Mouse (Mus musculus) ovary, postnatal 36 days (tissue): ENCODE results near the gene Rpl23.

Experiments used
- DNase-seq: peaks from one replicate; pipeline ENCODE4 v3.0.0; 2022; ENCODE audit warnings: low spot score, mixed read lengths

Rpl23 gene

GRCm38 (mm10) chr11:97813746-97814515 is 31.7 kb upstream of the Rpl23 start:
- DNase-seq = no peak

DNA sequence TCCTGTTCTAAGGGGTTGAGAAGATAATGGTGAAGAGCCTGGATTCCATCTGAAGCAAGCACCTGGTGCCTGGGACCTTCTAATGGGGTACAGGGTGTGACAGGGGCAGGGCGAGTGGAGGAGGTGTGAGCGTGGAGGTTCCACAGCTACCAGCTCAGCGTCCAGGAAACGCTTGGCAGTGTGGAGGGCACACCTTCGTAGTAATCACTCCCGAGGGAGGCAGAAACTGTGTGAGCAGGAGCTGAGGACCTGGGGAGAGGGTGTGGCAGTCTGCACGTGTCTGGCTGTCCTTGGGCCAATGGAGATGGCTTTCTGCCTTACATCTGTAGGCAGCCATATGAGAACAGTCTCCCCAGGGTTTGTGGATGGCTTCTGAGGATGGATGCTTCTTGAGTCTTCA is 30.8 kb upstream of the Rpl23 start:
- DNase-seq = no peak

GRCm38 (mm10) chr11:97812491-97812921 is 30.3 kb upstream of the Rpl23 start:
- DNase-seq = no peak

GRCm38 (mm10) chr11:97811569-97812362 is 29.5 kb upstream of the Rpl23 start:
- DNase-seq = no peak

- no peak for DNase-seq
Measured at GRCm38 (mm10) chr11:97810970-97811369, 28.7 kb upstream of the Rpl23 start.

- no peak for DNase-seq
Measured at GRCm38 (mm10) chr11:97810356-97810755, 28.1 kb upstream of the Rpl23 start.

- DNase-seq = no peak
Measured at GRCm38 (mm10) chr11:97809235-97810121, 27.2 kb upstream of the Rpl23 start.

- DNase-seq = no peak
Measured at GRCm38 (mm10) chr11:97808621-97809234, 26.5 kb upstream of the Rpl23 start.

DNA sequence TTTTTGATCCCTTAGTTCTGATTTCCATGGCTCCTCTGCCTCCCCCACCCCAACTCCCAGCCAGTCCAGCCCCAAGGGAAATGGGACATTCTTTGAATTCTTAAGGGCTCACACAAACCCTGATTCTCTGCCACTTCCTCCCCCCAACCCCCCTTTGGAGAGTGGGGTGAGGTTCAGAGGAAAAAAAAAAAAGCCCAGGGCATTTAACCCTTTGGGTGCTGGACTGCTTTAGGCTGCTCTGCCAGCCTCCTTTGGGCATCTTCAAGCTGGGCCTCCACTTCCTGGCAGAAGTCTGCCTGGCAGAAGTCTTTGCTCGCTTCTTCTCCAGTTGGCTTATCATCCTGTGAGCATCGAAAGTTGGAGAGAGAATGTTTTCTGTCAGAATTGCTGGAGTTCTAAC is 25.9 kb upstream of the Rpl23 start:
- DNase-seq = no peak

DNA sequence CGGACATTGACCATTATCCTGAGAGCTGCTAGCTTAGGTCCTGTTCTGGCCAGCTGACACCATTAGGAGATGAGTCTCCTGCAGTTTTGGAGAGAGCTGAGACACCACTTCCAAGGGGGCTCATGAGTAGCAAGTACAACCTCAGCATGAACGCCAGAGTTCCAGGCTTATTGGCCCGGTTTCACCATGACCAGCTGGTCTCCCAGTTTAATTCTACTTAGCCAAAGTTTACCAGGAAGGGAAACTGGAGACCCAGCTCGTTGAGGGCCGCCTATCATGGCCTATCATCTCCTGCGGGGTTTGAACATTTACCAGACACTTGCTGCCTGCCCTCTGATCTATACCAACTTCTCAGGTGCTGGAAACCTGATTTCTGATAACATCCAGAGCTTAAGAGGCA is 25.4 kb upstream of the Rpl23 start:
- DNase-seq = no peak

- no peak for DNase-seq
Measured at GRCm38 (mm10) chr11:97806613-97806964, 24.4 kb upstream of the Rpl23 start.

- no peak for DNase-seq
Measured at GRCm38 (mm10) chr11:97805662-97806612, 23.7 kb upstream of the Rpl23 start.

- no peak for DNase-seq
Measured at GRCm38 (mm10) chr11:97804841-97805661, 22.8 kb upstream of the Rpl23 start.

DNA sequence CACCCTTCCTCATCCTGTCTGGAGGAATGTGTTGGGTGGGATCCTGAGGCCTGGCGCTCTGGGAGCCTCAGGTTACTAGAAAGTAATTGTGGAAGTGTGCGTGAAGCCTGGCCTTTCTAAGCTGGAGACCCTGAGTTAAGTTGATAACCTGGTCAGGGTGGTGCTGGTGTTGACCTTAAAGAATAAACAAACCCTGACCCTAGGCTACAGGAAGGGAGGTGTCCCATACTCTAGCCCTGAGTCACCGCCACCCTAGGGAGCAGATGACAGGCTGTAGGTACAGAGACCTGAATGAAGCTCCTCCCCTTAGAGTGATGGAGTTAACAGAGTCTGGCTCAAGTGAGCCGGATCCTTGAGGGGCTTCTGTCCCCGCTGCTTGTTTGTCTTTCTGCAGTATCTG is 21.6 kb upstream of the Rpl23 start:
- DNase-seq = no peak

GRCm38 (mm10) chr11:97802495-97802894 is 20.3 kb upstream of the Rpl23 start:
- no peak for DNase-seq

- no peak for DNase-seq
Measured at GRCm38 (mm10) chr11:97802194-97802470, 19.9 kb upstream of the Rpl23 start.

DNA sequence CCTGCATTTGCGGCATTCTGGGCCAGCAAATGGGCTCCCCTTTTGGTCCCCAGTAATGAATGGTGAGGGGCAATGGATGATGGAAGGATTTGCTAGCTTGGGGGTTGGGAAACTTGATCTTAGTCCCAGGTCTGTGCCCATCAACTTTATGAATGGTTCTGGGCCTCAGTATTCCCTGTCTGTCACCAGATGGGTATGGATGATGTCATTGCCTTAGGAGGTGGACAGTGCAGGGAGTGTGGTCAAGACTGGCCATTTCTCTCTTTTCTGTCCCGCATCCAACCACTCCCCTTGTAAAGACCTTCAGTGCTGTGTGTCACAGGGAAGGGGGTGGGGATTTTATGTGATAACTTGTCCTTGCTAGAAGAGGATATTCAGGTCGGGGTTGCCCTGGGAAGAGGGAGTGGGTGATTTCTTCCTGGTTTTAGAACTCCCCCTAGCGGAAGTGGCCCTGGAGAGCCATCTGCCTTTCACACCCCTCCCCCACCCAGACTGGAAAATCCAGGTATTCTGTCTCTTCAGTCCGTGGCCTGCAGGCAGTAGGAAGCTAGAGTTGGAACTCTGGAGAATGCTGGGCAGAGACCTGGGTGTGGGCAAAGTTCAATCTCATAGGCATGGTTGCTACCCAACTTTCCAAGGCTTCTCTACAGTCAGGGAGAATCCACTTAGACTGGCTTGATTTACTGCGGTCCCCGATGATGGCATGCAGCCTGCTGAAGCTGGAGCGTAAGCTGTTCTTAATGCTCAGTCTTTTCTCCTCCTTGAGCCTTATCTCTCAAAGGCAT is 19.4 kb upstream of the Rpl23 start:
- DNase-seq = no peak

GRCm38 (mm10) chr11:97800691-97801408 is 18.6 kb upstream of the Rpl23 start:
- DNase-seq = no peak
